8 mouse cellular contexts compared by ENCODE assay signal in genomic region chr8:45238282-45238681, GRCm38 (mm10). TPM values are rescaled to one million over a fixed set of nuclear protein-coding genes. Genes with fewer than 3 reads are reported as not detected.
A peak's percentile ranks its signal among the peaks of the same experiment; 100 is the strongest.
DNase-seq lines count a peak whose midpoint lies in the region; ATAC-seq and TF ChIP-seq lines count a peak whose summit lies in the region.
"Had no signal": no experiment of that assay in that cellular context is flagged by ENCODE, and none has a peak within 500 bp of the region (broad histone marks: within the 10 kb centered on the region; RNA-seq: fewer than 3 reads in every experiment).

No protein-coding gene starts in this region.

- no peak overlapping the region for H3K4me3 ChIP-seq in liver, adult 2 months (ENCODE audit: insufficient read depth, low read depth, low read length)
- no peak overlapping the region for H3K4me3 ChIP-seq in liver, embryonic 11.5 days (ENCODE audit: low read depth, low read length)
- H3K4me3 ChIP-seq in kidney, adult 2 months (ENCODE audit: insufficient read depth, low read depth, low read length) = no peak overlapping the region
- H3K4me3 ChIP-seq: limb, embryonic 13.5 days had no signal

- DNase-seq in liver, adult 2 months (ENCODE audit: extremely low read depth, low read depth, low spot score) = peak; percentile 58
- DNase-seq in liver, embryonic 11.5 days (ENCODE audit: low spot score) = no peak
- DNase-seq in MN1 (ENCODE audit: low spot score) = peak; percentile 17
- DNase-seq in cerebellum, adult 18-20 months = peak; percentile 26 to 48
- peak; percentile 44 for DNase-seq in kidney, adult 2 months
- peak; percentile 17 for DNase-seq in lung, postnatal 14 days
- no peak for DNase-seq in frontal cortex, postnatal 25 days (ENCODE audit: low spot score in 2 of 2)

- no peak; the same call in 1 of the 2 replicates for ATAC-seq in liver, embryonic 11.5 days (replicated peaks; ENCODE audit: low FRiP score)

- peak overlapping the region; percentile 42 for H3K27ac ChIP-seq in liver, adult 2 months (replicated peaks; ENCODE audit: insufficient read depth, low read depth, low read length)
- H3K27ac ChIP-seq in liver, embryonic 11.5 days (ENCODE audit: low read depth, low read length) = no peak overlapping the region
- H3K27ac ChIP-seq in kidney, adult 2 months (ENCODE audit: insufficient read depth, low read depth, low read length) = no peak overlapping the region
- H3K27ac ChIP-seq: limb, embryonic 13.5 days had no signal

- H3K9me3 ChIP-seq in liver, embryonic 11.5 days (ENCODE audit: control insufficient read depth, low read length) = no peaks in the 10 kb centered on the region
- H3K9me3 ChIP-seq: limb, embryonic 13.5 days had no signal

- peaks cover 14% of the 10 kb centered on the region for H3K36me3 ChIP-seq in liver, adult 2 months (ENCODE audit: control insufficient read depth, insufficient read depth, low read length)
- H3K36me3 ChIP-seq in liver, embryonic 11.5 days (ENCODE audit: control insufficient read depth, insufficient read depth, low read length) = no peaks in the 10 kb centered on the region
- H3K36me3 ChIP-seq in kidney, adult 2 months (ENCODE audit: control insufficient read depth, insufficient read depth, low read length) = no peaks in the 10 kb centered on the region
- H3K36me3 ChIP-seq: limb, embryonic 13.5 days had no signal

- H3K4me1 ChIP-seq in liver, adult 2 months (ENCODE audit: control insufficient read depth, insufficient read depth, low read length) = peaks cover 14% of the 10 kb centered on the region
- H3K4me1 ChIP-seq in liver, embryonic 11.5 days (replicated peaks; ENCODE audit: control insufficient read depth, insufficient read depth, low read length) = no peaks in the 10 kb centered on the region
- no peaks in the 10 kb centered on the region for H3K4me1 ChIP-seq in kidney, adult 2 months (ENCODE audit: control insufficient read depth, insufficient read depth, low read length)

- peak; percentile 31; the same call in 1 of the 2 replicates for TF ChIP-seq CTCF in liver, adult 2 months (IDR thresholded peaks at IDR 0.05; ENCODE audit: low read depth, low read length)
- peak; percentile 42 for TF ChIP-seq CTCF in kidney, adult 2 months (conservative IDR thresholded peaks at IDR 0.05; ENCODE audit: insufficient read depth, insufficient read length, low read depth, low read length)

- no peak overlapping the region; the same call in 1 of the 2 replicates for H3K9ac ChIP-seq in liver, adult 2 months (ENCODE audit: low read depth, low read length)
- no peak overlapping the region for H3K9ac ChIP-seq in liver, embryonic 11.5 days (ENCODE audit: low read depth, low read length)
- H3K9ac ChIP-seq: limb, embryonic 13.5 days had no signal

- no peaks in the 10 kb centered on the region for H3K79me2 ChIP-seq in liver, adult 2 months (ENCODE audit: control insufficient read depth, insufficient read depth, low read length)

- H3K27me3 ChIP-seq in liver, adult 2 months (ENCODE audit: control insufficient read depth, insufficient read depth, low read length) = no peaks in the 10 kb centered on the region
- H3K27me3 ChIP-seq in liver, embryonic 11.5 days (replicated peaks; ENCODE audit: control insufficient read depth, insufficient read depth, low read length) = no peaks in the 10 kb centered on the region
- no peaks in the 10 kb centered on the region for H3K27me3 ChIP-seq in kidney, adult 2 months (replicated peaks; ENCODE audit: control insufficient read depth, insufficient read depth, low read length)
- H3K27me3 ChIP-seq: limb, embryonic 13.5 days had no signal

- no peak for TF ChIP-seq POLR2A in liver, adult 2 months (IDR thresholded peaks at IDR 0.05; ENCODE audit: extremely low read depth, insufficient read depth, low read length)
- TF ChIP-seq POLR2A in kidney, adult 2 months (IDR thresholded peaks at IDR 0.05; ENCODE audit: low read depth, low read length) = no peak

- H3K4me2 ChIP-seq in liver, embryonic 11.5 days = no peak overlapping the region
- H3K4me2 ChIP-seq: limb, embryonic 13.5 days had no signal

- 25% methylated on average over 3 of the region's 3 CpGs for WGBS in liver, adult 2 months
- 28% methylated on average over 3 of the region's 3 CpGs for WGBS in liver, embryonic 11.5 days
- WGBS in kidney, adult 2 months = 22% methylated on average over 3 of the region's 3 CpGs

RNA-seq across cellular contexts. Expression of gene F11, which starts 23.5 kb away (rescaled TPM):
- 80.9 and 92.1 TPM in 2 replicates for total RNA-seq in liver, adult 2 months (2014; rRNA removed)
- 21.6 and 26.1 TPM in 2 replicates for polyA plus RNA-seq in liver, adult 2 months (2012; rRNA removed)
- 1.6 and 2.4 TPM in 2 replicates for polyA plus RNA-seq in liver, embryonic 11.5 days (2014; fragmentation: Nextera tagmentation; extraction: Ambion mirVana)
- polyA plus RNA-seq in kidney, adult 2 months (2012; rRNA removed) = not detected in 2 replicates
- polyA plus RNA-seq: limb, embryonic 13.5 days had no signal

RNA-seq across cellular contexts. Expression of gene Klkb1, which starts 56.4 kb away (rescaled TPM):
- total RNA-seq in liver, adult 2 months (2014; rRNA removed) = 205 and 206 TPM in 2 replicates
- 62.6 and 67.7 TPM in 2 replicates for polyA plus RNA-seq in liver, adult 2 months (2012; rRNA removed)
- polyA plus RNA-seq in liver, embryonic 11.5 days (2014; fragmentation: Nextera tagmentation; extraction: Ambion mirVana) = 0.35 and 0.41 TPM in 2 replicates
- polyA plus RNA-seq in kidney, adult 2 months (2012; rRNA removed) = 1.1 and 1.3 TPM in 2 replicates

Comparison
In these comparisons a context has a peak if more than half of its experiments do, and no peak if none do; other contexts are left out.
1. DNase-seq: peak in liver, adult 2 months (single experiment), MN1 (single experiment), cerebellum, adult 18-20 months (2 of 2), kidney, adult 2 months (single experiment) and lung, postnatal 14 days (single experiment); none in liver, embryonic 11.5 days (single experiment) and frontal cortex, postnatal 25 days (0 of 2).
2. RNA of gene Klkb1, which starts 56.4 kb away (polyA plus RNA-seq): 62.6 to 67.7 TPM in liver, adult 2 months; 1.1 to 1.3 TPM in kidney, adult 2 months and 0.35 to 0.41 TPM in liver, embryonic 11.5 days; every median in the first group is over 10 times any median in the second.